Mouse (Mus musculus) adrenal gland, adult 10 weeks (tissue): ENCODE results near the gene Mmp11. TPM values are rescaled to one million over a fixed set of nuclear protein-coding genes. Genes with fewer than 3 reads are reported as not detected.

ENCODE experiments used
- polyA plus RNA-seq: library from polyadenylated mRNA; stranded (reverse); fragments of 350-450 nt; fragmentation: Illumina TruSeq; extraction: RNeasy Lipid Tissue Mini Kit (QIAGEN cat#74804); gene quantifications from one replicate; pipeline ENCODE4 v1.2.3, GENCODE M21; 2014; ENCODE audit warnings: low read depth, low replicate concordance

Gene Mmp11
- 2.8 TPM for polyA plus RNA-seq

GRCm38 (mm10) chr10:75935680-75936541 is at the start of gene Mmp11:
Mmp11 (minus strand) TSS chr10:75936496.

GRCm38 (mm10) chr10:75954381-75954811 is 18.1 kb upstream of the Mmp11 start, which contains the start of gene Gm5134:
Gm5134 (plus strand) TSS chr10:75954514.

GRCm38 (mm10) chr10:75942736-75943477 is 6.6 kb upstream of the Mmp11 start, which contains the start of gene Vpreb3:
Vpreb3 (plus strand) TSS chr10:75943057.

GRCm38 (mm10) chr10:75940520-75940919 is 4.2 kb upstream of the Mmp11 start, which contains the start of gene Gm867:
Gm867 (minus strand) TSS chr10:75940672.

GRCm38 (mm10) chr10:75932891-75933290 is 3.4 kb downstream of the Mmp11 start, which contains the start of gene Chchd10:
Chchd10 (plus strand) TSS chr10:75933130.

GRCm38 (mm10) chr10:75921026-75921725 is 15.1 kb downstream of the Mmp11 start, which contains the start of gene Smarcb1:
Smarcb1 (minus strand) TSS chr10:75921617.

GRCm38 (mm10) chr10:75893089-75893750 is 43.1 kb downstream of the Mmp11 start, which contains the start of gene Derl3:
Derl3 (plus strand) TSS chr10:75893413.

Other genes starting within 250 kb of the Mmp11 start
- gene Cabin1, start 172.2 kb downstream of the Mmp11 start, polyA plus RNA-seq = 5.5 TPM
- gene Ddt, start 163.1 kb downstream of the Mmp11 start, polyA plus RNA-seq = 4.5 TPM
- gene Gm20441, start 155.5 kb downstream of the Mmp11 start, polyA plus RNA-seq = not detected
- gene Gstt3, start 155.1 kb downstream of the Mmp11 start, polyA plus RNA-seq = 6.8 TPM
- 1.6 TPM for gene Gstt1, start 137.9 kb downstream of the Mmp11 start, polyA plus RNA-seq
- not detected for gene Gstt4, start 114.0 kb downstream of the Mmp11 start, polyA plus RNA-seq
- 2.4 TPM for gene Gstt2, start 99.1 kb downstream of the Mmp11 start, polyA plus RNA-seq
- not detected for gene Mif, start 76.3 kb downstream of the Mmp11 start, polyA plus RNA-seq
- gene Derl3, start 43.1 kb downstream of the Mmp11 start, polyA plus RNA-seq = not detected
- 17.3 TPM for gene Smarcb1, start 14.9 kb downstream of the Mmp11 start, polyA plus RNA-seq
- gene Chchd10, start 3.4 kb downstream of the Mmp11 start, polyA plus RNA-seq = 44.3 TPM
- gene Gm867, start 4.2 kb upstream of the Mmp11 start, polyA plus RNA-seq = not detected
- not detected for gene Vpreb3, start 6.6 kb upstream of the Mmp11 start, polyA plus RNA-seq
- not detected for gene Gm5134, start 18.0 kb upstream of the Mmp11 start, polyA plus RNA-seq
- 7.5 TPM for gene Zfp280b, start 96.2 kb upstream of the Mmp11 start, polyA plus RNA-seq
- not detected for gene Slc5a4b, start 174.5 kb upstream of the Mmp11 start, polyA plus RNA-seq
- gene Slc5a4a, start 211.0 kb upstream of the Mmp11 start, polyA plus RNA-seq = not detected